Mouse (Mus musculus): ENCODE measurements around the gene Gm49711. TPM values are rescaled to one million over a fixed set of nuclear protein-coding genes. Genes with fewer than 3 reads are reported as not detected.

Gene Gm49711
- total RNA-seq (2023): not detected

DNA sequence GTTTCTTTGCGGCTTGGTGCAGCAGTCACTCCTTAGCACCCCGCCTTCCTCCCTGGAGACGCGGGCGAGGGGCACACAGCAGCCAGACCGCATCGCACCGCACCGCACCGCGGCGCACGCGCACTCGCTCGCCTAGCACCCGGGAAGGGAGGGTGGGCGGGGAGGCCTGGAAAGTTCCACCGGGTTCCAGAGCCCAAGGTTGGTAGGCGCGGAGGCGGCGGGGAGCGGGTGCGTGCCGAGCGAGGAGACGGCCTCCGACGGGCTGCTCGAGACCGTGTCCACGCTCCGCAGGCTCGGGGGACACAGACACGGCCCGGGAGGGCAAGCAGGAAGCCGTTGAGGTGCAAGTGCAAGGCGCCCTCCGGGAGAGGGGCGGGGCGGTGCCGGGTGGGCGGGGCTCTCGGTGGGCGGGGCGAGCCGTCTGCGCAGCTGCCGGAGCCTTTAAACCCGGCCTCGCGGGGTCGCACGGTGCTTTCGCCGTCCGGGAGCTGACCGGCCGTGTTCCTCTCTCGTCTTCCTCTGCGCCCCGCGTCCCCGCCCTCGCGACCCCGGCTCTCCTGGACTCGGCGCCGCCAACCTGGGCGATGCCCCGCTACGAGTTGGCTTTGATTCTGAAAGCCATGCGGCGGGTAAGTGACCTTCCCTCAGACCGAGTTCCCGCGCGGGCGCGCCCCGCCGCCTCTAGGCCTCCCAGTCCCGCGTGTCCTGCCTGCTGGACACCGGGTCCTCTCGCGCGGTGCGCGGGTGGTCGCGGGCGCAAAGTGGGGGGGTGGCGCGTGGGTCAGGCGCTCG lies at the start of gene Gm49711, which contains the start of the genes Mrps6 and Slc5a3:
Gene Gm49711, plus strand, starts transcription at position 465 of the 792 bp plus-strand sequence.
Gene Mrps6, plus strand, starts transcription at position 419 of the 792 bp plus-strand sequence.
Gene Slc5a3, plus strand, starts transcription at position 471 of the 792 bp plus-strand sequence.

Other genes with a start within 250 kb of the Gm49711 start
- gene Mrps6, start within 50 bp of the Gm49711 start, total RNA-seq (2023): 1 to 10 TPM; 1.9 to 4.7 TPM
- gene Slc5a3, start within 50 bp of the Gm49711 start, total RNA-seq (2023): 1 to 10 TPM in 1 of 2 experiments, under 1 TPM in 1; 0.62 to 1.0 TPM
- not detected for gene Kcne2, start 234.1 kb downstream of the Gm49711 start, total RNA-seq (2023)
- 10 to 100 TPM; 17.0 to 18.1 TPM for gene Smim11, start 243.0 kb downstream of the Gm49711 start, total RNA-seq (2023)